Mouse (Mus musculus) neural tube, embryonic 12.5 days (tissue): Measurements from ENCODE around the gene Adprhl1. TPM values are rescaled to one million over a fixed set of nuclear protein-coding genes. Genes with fewer than 3 reads are reported as not detected.

Experiments used
- ATAC-seq: fragments of 200-750 bp; cut with Nextera tagmentation; 2 replicates; pipeline ENCODE4 v1.8.0; 2017; ENCODE audit warnings: low read depth, mild to moderate bottlenecking, moderate TSS enrichment, moderate library complexity; ENCODE audit not compliant: low FRiP score
- H3K27ac ChIP-seq: fragments of 300-500 bp; sonication (generic); 2 replicates; pipeline ENCODE4 v1.5.1; 2016
- H3K27me3 ChIP-seq: fragments of 300-500 bp; sonication (generic); replicated peaks from 2 replicates; pipeline ENCODE4 v1.6.1; 2016; ENCODE audit warnings: mild to moderate bottlenecking
- H3K36me3 ChIP-seq: fragments of 300-500 bp; sonication (generic); 2 replicates; pipeline ENCODE4 v1.6.1; 2016; ENCODE audit warnings: mild to moderate bottlenecking
- H3K4me1 ChIP-seq: fragments of 300-500 bp; sonication (generic); 2 replicates; pipeline ENCODE4 v1.6.1; 2016
- H3K4me2 ChIP-seq: fragments of 300-500 bp; sonication (generic); replicated peaks from 2 replicates; pipeline ENCODE4 v1.6.1; 2016; ENCODE audit warnings: mild to moderate bottlenecking
- H3K4me3 ChIP-seq: fragments of 300-500 bp; sonication (generic); 2 replicates; pipeline ENCODE4 v1.5.1; 2016
- H3K9ac ChIP-seq: fragments of 300-500 bp; sonication (generic); 2 replicates; pipeline ENCODE4 v1.6.1; 2016; ENCODE audit warnings: mild to moderate bottlenecking
- H3K9me3 ChIP-seq: fragments of 300-500 bp; sonication (generic); 2 replicates; pipeline ENCODE4 v1.6.1; 2016; ENCODE audit warnings: mild to moderate bottlenecking
- WGBS: fragments of 180-500 bp; shearing (Covaris S2); methylation state at CpG from one replicate; pipeline ENCODE4 v1.1.7; 2016; 5-methylcytosine and 5-hydroxymethylcytosine counted together
- polyA plus RNA-seq: library from polyadenylated mRNA; unstranded; fragments of >200 nt; fragmentation: Nextera tagmentation; extraction: Ambion mirVana; gene quantifications from 2 replicates; pipeline ENCODE4 v1.2.1, GENCODE M21; 2016

The Adprhl1 gene
- polyA plus RNA-seq, 1 experiment from 2014 or later = 0.47 TPM

DNA sequence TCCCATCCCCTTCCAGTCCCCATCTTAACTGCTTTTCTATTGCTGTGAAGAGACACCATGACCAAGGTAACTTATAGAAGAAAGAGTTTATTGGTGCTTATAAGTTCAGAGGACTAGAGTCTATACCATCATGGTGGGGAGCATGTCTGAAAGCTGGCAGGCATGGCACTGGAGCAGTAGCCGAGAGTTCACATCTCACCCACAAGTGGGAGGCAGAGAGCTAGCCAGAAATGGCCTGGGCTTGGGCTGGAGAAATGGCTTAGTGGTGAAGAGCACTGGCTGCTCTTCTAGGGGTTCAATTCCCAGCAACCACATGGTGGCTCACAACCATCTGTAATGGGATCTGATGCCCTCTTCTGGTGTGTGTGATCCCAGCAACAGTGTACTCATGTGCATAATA is 50.5 kb downstream of the Adprhl1 start:
- Histone ChIP-seq H3K36me3 (no peaks in the 10 kb centered on the region), H3K27me3 (peaks cover 40% of the 10 kb centered on the region), H3K4me3 (no peak overlapping the region), H3K9me3 (no peaks in the 10 kb centered on the region), H3K4me1 (peaks cover 9% of the 10 kb centered on the region), H3K9ac (no peak overlapping the region), H3K27ac (no peak overlapping the region), H3K4me2 (no peak overlapping the region)
- no peak for ATAC-seq
- 70% methylated on average over 1 of the region's 1 CpGs for WGBS

DNA sequence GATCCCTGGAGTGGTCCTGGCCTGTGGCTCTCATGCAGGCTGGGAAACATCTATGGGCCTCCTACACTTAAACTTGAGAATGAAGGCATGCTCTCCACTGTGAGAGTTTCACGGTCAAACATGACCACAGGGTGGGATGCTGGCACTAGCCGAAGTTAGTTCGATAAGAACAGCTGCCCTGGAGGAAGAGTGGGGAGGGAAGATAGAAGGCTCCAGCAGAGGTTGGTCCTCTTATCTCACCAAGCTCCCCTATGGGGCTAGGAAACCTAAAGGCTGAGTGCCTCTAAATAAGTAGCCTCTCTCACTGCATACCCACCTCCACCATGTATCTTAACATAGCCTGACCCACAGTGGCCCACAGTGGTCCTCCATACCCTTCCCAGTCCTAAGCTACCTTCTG is 51.2 kb downstream of the Adprhl1 start:
- no peak overlapping the region for H3K4me3 ChIP-seq
- no peak for ATAC-seq
- H3K9ac ChIP-seq = no peak overlapping the region
- 88% methylated on average over 3 of the region's 3 CpGs for WGBS
- no peak overlapping the region for H3K4me2 ChIP-seq
- H3K27me3 ChIP-seq = peaks cover 40% of the 10 kb centered on the region
- H3K9me3 ChIP-seq = no peaks in the 10 kb centered on the region
- no peak overlapping the region for H3K27ac ChIP-seq
- peaks cover 9% of the 10 kb centered on the region for H3K4me1 ChIP-seq
- H3K36me3 ChIP-seq = no peaks in the 10 kb centered on the region

DNA sequence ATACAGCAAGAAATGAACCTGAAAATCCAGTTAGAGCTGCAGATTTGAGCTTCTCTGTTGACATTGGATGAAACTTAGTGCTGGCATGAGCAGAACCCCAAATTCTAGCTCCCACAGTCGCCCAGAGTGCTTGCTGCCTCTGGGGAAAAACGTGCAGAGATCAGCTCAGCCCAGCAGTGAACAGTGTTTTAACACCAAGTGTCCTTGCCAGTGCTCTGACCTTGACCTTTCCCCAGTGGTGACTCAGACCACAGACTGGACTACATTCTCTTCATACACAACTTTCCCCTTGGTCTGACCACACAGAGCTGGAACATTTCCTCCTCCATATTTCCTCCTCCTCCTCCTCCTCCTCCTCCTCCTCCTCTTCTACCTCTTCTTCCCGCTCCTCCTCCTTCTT is 51.9 kb downstream of the Adprhl1 start:
- Histone ChIP-seq H3K9me3 (no peaks in the 10 kb centered on the region), H3K36me3 (no peaks in the 10 kb centered on the region), H3K9ac (no peak overlapping the region), H3K4me1 (peaks cover 9% of the 10 kb centered on the region), H3K27ac (no peak overlapping the region), H3K4me2 (no peak overlapping the region), H3K4me3 (no peak overlapping the region), H3K27me3 (peaks cover 40% of the 10 kb centered on the region)
- ATAC-seq = no peak
- 59% methylated on average over 3 of the region's 3 CpGs for WGBS

DNA sequence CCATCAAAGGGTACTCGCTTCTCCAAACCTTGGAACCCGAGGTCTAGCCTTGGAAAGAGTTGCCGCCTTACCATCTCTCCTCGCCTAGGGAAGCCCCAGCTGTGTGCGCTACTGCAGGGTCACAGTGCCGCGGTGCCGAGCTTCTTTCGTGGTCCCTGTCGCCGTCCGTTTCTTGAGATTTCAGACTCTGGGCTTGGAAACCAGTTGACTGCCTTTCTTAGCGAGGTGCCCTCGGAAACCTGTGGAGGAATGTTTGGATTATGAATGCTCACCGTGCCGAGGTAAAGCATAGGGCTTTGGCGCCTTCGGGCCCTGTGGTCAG is 53.0 kb downstream of the Adprhl1 start:
- H3K4me3 ChIP-seq = peak overlapping the region; percentile 81
- peaks cover 40% of the 10 kb centered on the region for H3K27me3 ChIP-seq
- no peaks in the 10 kb centered on the region for H3K36me3 ChIP-seq
- 2% methylated on average over 18 of the region's 18 CpGs for WGBS
- ATAC-seq = no peak
- no peaks in the 10 kb centered on the region for H3K9me3 ChIP-seq
- peak overlapping the region; percentile 94 for H3K4me2 ChIP-seq
- H3K27ac ChIP-seq = no peak overlapping the region
- peaks cover 9% of the 10 kb centered on the region for H3K4me1 ChIP-seq
- no peak overlapping the region for H3K9ac ChIP-seq

DNA sequence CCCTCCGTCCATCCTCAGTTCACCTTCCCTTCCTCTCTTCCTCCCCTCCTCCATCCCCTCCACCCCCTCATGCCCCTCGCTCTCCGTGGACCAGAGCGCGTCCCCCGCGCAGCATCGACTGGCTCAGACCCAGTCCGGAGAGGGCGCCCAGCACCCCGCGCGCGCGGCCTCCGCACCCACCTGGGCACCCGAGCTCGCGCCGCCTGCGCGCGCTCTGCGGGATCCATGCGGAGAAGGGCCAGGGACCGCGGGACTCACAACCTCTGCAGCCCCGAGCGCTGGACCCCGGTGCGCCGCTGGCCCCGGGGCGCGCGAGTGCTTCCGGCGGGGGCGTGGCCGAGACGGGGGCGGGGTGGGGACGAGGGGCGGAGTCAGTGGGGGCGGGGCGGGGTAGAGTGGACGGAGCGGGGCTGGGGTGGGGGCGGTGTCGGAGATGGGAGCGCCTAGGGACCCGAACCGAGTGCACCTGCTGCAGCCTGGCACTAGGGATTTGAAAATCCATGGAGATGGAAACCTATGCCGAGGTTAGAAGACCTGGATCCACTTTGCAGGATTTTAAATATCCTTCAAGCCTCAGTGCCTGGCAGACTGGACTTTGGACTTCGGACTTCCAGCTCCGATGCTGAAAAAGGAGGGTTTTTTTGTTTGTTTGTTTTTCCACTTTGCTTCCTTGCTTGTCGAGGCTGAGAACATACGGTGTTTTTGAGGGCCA is 53.5 kb downstream of the Adprhl1 start, which contains the start of gene Grtp1:
TSS of gene Grtp1 (minus strand) at position 320 of the 712 bp plus-strand sequence.
- H3K9ac ChIP-seq = peak within 1 kb of the TSS; percentile 69
- peaks cover 9% of the 10 kb centered on the region for H3K4me1 ChIP-seq
- H3K36me3 ChIP-seq = no peaks in the 10 kb centered on the region
- ATAC-seq = peak; percentile 78
- peak within 1 kb of the TSS; percentile 94 for H3K4me2 ChIP-seq
- no peak within 1 kb of the TSS for H3K27ac ChIP-seq
- H3K4me3 ChIP-seq = peak within 1 kb of the TSS; percentile 81
- peaks cover 40% of the 10 kb centered on the region for H3K27me3 ChIP-seq
- under 1% methylated on average over 41 of the region's 58 CpGs for WGBS
- H3K9me3 ChIP-seq = no peaks in the 10 kb centered on the region

DNA sequence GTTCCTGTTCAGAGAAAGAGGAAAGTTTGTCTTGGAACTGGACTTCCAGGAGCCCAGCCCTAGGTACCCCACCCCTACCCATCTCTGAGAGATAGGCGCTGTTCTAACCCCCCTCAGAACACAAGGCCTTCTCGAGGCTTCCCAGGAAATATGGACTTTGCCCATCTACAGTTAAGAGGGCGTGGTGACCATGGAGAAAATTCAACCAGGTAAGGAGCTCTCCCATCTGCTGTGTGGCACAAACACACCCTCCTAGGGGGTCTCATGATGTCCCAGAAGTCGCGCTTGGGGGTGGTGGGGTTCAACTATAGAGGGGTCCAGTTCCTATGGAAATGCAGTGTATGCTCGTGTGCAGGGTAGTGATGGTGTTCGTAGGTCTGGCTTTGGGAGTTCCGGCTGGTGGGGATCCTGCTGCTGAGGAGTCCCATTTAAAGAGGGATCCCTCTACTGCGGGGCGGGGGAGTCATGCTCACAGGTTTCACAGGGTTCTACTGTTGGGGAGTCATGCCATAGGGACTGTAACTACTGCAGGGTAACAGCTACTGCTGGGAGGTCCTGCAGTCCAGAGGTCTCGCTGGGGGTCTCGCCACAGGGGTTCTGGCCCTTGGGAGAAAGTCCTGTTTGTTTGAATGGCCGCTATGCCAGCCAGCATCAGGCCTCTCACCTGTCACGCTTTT is 54.4 kb downstream of the Adprhl1 start:
- peak overlapping the region; percentile 81 for H3K4me3 ChIP-seq
- H3K4me2 ChIP-seq = peak overlapping the region; percentile 94
- no peaks in the 10 kb centered on the region for H3K36me3 ChIP-seq
- H3K9me3 ChIP-seq = no peaks in the 10 kb centered on the region
- peaks cover 9% of the 10 kb centered on the region for H3K4me1 ChIP-seq
- WGBS = 23% methylated on average over 14 of the region's 14 CpGs
- H3K27me3 ChIP-seq = peaks cover 40% of the 10 kb centered on the region
- peak overlapping the region; percentile 69 for H3K9ac ChIP-seq
- no peak overlapping the region for H3K27ac ChIP-seq
- no peak for ATAC-seq

DNA sequence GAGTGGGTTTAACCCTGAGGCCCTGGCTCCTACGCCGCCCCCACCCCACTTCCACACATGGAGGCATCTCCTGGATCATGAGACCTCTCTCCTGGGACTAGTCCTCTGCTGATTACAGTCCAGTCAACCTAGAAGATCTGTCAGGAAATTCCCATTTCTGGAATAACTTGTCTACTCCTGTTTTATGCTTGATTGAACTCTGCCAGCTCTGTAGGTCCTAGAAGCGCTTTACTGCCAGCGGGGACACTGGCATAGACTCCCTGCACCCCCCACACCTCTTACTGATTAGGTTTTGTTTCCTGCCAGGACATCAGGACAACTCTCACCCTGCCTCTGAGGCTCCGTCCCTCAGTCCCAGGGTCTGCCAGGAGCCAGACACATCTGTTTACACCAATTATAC is 56.5 kb downstream of the Adprhl1 start:
- Histone ChIP-seq H3K9ac (no peak overlapping the region), H3K4me1 (peaks cover 9% of the 10 kb centered on the region), H3K9me3 (no peaks in the 10 kb centered on the region), H3K4me3 (no peak overlapping the region), H3K36me3 (no peaks in the 10 kb centered on the region), H3K27ac (no peak overlapping the region), H3K27me3 (peaks cover 29% of the 10 kb centered on the region), H3K4me2 (no peak overlapping the region)
- ATAC-seq = no peak
- WGBS = 87% methylated on average over 5 of the region's 5 CpGs

DNA sequence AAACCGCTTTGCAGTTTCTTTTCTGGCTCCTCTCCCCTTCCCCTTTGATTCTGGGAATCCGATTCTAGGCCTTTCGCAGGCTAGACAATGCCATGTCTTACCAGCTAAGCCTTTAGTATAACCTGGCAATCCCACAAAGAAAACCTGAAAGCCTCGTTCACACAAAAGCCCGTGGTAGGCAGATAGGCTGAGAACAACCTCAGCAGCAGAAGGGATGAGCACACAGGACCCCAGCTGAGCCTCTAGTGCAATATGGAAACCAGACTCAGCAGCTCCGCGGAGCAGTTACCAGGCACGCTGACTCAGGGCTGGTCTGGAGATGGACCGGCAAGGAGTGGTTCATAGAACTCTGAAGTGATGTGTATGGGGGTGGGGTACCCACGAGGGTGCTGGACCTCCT is 59.1 kb downstream of the Adprhl1 start:
- no peak for ATAC-seq
- 52% methylated on average over 10 of the region's 10 CpGs for WGBS

DNA sequence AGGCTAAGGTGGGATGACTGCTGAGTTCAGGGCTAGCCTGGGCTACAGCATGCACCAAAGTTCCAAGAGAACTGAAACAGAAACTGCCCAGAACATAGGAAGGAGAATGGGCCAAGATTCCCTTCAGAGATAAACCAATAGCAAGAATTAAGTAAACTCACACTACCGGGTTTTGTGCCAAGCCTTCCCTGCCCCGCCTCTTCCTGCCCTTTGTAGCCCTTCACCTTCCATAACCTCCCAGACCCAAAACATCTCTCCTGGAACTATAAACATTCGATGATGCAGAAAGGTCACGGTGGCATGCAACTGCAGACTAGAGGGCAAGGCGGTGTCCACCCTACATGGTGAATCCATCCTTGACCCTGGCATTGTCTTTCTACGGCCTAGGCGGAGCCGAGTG is 63.7 kb downstream of the Adprhl1 start:
- Histone ChIP-seq H3K4me1 (no peaks in the 10 kb centered on the region), H3K9ac (no peak overlapping the region), H3K27ac (no peak overlapping the region), H3K9me3 (no peaks in the 10 kb centered on the region), H3K36me3 (no peaks in the 10 kb centered on the region; the same call in 1 of the 2 replicates), H3K4me2 (no peak overlapping the region), H3K4me3 (no peak overlapping the region), H3K27me3 (no peaks in the 10 kb centered on the region)
- no peak for ATAC-seq
- WGBS = 93% methylated on average over 8 of the region's 8 CpGs

More for the DNA sequence above, 59.1 kb downstream of the Adprhl1 start:
- Histone ChIP-seq H3K27ac (no peak overlapping the region), H3K4me3 (no peak overlapping the region), H3K4me2 (no peak overlapping the region), H3K9ac (no peak overlapping the region), H3K4me1 (peaks cover 4% of the 10 kb centered on the region), H3K9me3 (no peaks in the 10 kb centered on the region), H3K27me3 (peaks cover 5% of the 10 kb centered on the region; the same call in 1 of the 2 replicates), H3K36me3 (no peaks in the 10 kb centered on the region)

DNA sequence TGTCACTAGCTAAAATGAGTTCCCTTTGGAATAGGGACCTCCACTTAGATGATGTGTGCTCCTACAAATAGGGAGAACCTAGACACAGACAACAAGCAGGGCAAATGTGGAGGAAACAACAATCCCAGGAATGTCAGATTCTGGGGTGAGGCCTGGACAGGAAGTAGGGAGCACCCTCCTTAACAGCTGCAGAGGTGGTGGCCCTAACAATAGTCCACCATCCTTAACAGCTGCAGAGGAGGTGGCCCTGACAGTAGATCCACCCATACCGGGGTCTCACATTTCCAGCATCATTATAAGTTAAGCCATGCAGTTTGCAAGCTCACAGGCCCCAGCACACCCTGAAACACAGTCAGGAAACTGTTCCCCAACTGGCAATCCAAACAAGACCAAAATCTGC is 65.1 kb downstream of the Adprhl1 start:
- Histone ChIP-seq H3K4me3 (no peak overlapping the region), H3K9me3 (no peaks in the 10 kb centered on the region), H3K27ac (no peak overlapping the region), H3K27me3 (no peaks in the 10 kb centered on the region), H3K9ac (no peak overlapping the region), H3K4me1 (no peaks in the 10 kb centered on the region), H3K36me3 (no peaks in the 10 kb centered on the region; the same call in 1 of the 2 replicates), H3K4me2 (no peak overlapping the region)
- ATAC-seq = no peak
- WGBS = 95% methylated on average over 1 of the region's 1 CpGs

DNA sequence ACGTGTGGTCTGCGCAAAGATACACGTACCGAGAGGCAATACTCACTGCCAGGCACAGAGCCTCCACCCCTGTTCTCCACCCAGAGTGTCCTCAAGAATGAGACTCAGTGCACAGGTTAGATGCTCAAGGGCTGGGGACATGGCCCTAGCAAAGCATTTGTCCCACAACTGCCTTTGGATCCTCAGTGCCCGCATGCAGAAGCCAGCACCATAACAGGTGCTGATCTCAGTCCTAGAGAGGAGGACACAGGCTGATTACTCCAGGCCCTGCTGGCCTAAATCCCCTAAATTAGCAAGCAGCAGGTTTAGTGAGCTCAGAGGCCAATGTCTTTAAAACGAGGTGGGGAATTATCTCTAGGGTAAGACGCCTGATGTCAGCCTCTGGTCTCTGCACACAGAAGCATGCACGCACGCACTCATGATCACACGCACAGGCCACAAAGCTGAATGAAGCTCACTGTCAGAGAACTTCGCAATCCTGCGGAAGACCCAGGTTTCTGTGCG is 65.9 kb downstream of the Adprhl1 start:
- no peak overlapping the region for H3K27ac ChIP-seq
- H3K4me1 ChIP-seq = no peaks in the 10 kb centered on the region
- no peak overlapping the region for H3K9ac ChIP-seq
- H3K4me2 ChIP-seq = no peak overlapping the region
- WGBS = 92% methylated on average over 13 of the region's 13 CpGs
- no peaks in the 10 kb centered on the region for H3K27me3 ChIP-seq
- H3K9me3 ChIP-seq = no peaks in the 10 kb centered on the region
- H3K36me3 ChIP-seq = no peaks in the 10 kb centered on the region; the same call in 1 of the 2 replicates
- H3K4me3 ChIP-seq = no peak overlapping the region
- no peak for ATAC-seq

DNA sequence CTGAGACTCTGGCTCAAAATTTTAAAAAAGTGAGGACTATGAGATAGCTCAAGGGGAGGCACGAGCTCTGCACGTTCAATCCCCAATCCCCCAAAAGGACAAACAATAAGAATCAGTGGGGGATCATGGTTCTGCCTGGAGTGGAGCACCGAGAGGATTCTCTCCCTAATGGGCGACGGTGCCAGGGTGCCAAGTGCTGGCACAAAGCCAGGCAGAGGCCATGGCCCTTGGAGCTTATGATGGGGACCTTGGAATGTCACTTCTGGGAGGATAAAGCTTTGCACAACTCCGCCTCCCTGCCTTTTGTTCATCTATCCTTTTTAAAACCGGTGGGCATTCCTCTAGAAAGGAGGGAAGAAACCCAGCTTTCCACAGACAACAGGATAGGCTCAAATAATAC is 66.3 kb downstream of the Adprhl1 start:
- no peak overlapping the region for H3K4me3 ChIP-seq
- H3K36me3 ChIP-seq = no peaks in the 10 kb centered on the region; the same call in 1 of the 2 replicates
- no peak overlapping the region for H3K4me2 ChIP-seq
- H3K9ac ChIP-seq = no peak overlapping the region
- no peak for ATAC-seq
- H3K27me3 ChIP-seq = no peaks in the 10 kb centered on the region
- no peaks in the 10 kb centered on the region for H3K9me3 ChIP-seq
- WGBS = 64% methylated on average over 7 of the region's 7 CpGs
- H3K4me1 ChIP-seq = no peaks in the 10 kb centered on the region
- no peak overlapping the region for H3K27ac ChIP-seq
